Mouse (Mus musculus) intestine, embryonic 15.5 days (tissue): Measurements from ENCODE around the gene Ggt1. TPM values are rescaled to one million over a fixed set of nuclear protein-coding genes. Genes with fewer than 3 reads are reported as not detected.

Source experiments
- ATAC-seq: fragments of 200-750 bp; cut with Nextera tagmentation; 2 replicates; pipeline ENCODE4 v1.8.0; 2017; ENCODE audit warnings: moderate TSS enrichment, moderate library complexity
- H3K27ac ChIP-seq: fragments of 300-500 bp; sonication (generic); 2 replicates; pipeline ENCODE4 v1.5.1; 2015; ENCODE audit warnings: mild to moderate bottlenecking, inconsistent platforms
- H3K27me3 ChIP-seq: fragments of 300-500 bp; sonication (generic); replicated peaks from 2 replicates; pipeline ENCODE4 v1.6.1; 2015; ENCODE audit warnings: inconsistent platforms
- H3K36me3 ChIP-seq: fragments of 300-500 bp; sonication (generic); 2 replicates; pipeline ENCODE4 v1.6.1; 2015; ENCODE audit warnings: inconsistent platforms
- H3K4me1 ChIP-seq: fragments of 300-500 bp; sonication (generic); replicated peaks from 2 replicates; pipeline ENCODE4 v1.6.1; 2015; ENCODE audit warnings: inconsistent platforms
- H3K4me2 ChIP-seq: fragments of 300-500 bp; sonication (generic); replicated peaks from 2 replicates; pipeline ENCODE4 v1.6.1; 2015; ENCODE audit warnings: mild to moderate bottlenecking, inconsistent platforms
- H3K4me3 ChIP-seq: fragments of 300-500 bp; sonication (generic); replicated peaks from 2 replicates; pipeline ENCODE4 v1.5.1; 2015; ENCODE audit warnings: inconsistent platforms
- H3K9ac ChIP-seq: fragments of 300-500 bp; sonication (generic); 2 replicates; pipeline ENCODE4 v1.6.1; 2015; ENCODE audit warnings: inconsistent platforms
- H3K9me3 ChIP-seq: fragments of 300-500 bp; sonication (generic); 2 replicates; pipeline ENCODE4 v1.6.1; 2016; ENCODE audit warnings: inconsistent platforms
- WGBS: fragments of 180-500 bp; shearing (Covaris S2); methylation state at CpG from one replicate; pipeline ENCODE4 v1.1.7; 2015; 5-methylcytosine and 5-hydroxymethylcytosine counted together
- polyA plus RNA-seq: library from polyadenylated mRNA; unstranded; fragments of >200 nt; fragmentation: Nextera tagmentation; extraction: Ambion mirVana; gene quantifications from 2 replicates; pipeline ENCODE4 v1.2.1, GENCODE M21; 2015

Gene Ggt1
- polyA plus RNA-seq, 1 experiment from 2014 or later = 46.5 TPM

- H3K9me3 ChIP-seq = no peaks in the 10 kb centered on the region
- ATAC-seq = no peak
- H3K4me3 ChIP-seq = no peak overlapping the region
- no peak overlapping the region for H3K4me2 ChIP-seq
- no peaks in the 10 kb centered on the region; the same call in 1 of the 2 replicates for H3K27me3 ChIP-seq
- H3K27ac ChIP-seq = no peak overlapping the region
- 88% methylated on average over 1 of the region's 1 CpGs for WGBS
- no peak overlapping the region for H3K9ac ChIP-seq
- no peaks in the 10 kb centered on the region for H3K36me3 ChIP-seq
- peaks cover 18% of the 10 kb centered on the region for H3K4me1 ChIP-seq
These were observed 25.1 kb downstream of the Ggt1 start for GRCm38 (mm10) chr10:75586553-75586879.

GRCm38 (mm10) chr10:75587781-75588180, 26.4 kb downstream of the Ggt1 start:
- no peak for ATAC-seq
- Histone ChIP-seq H3K27ac (no peak overlapping the region), H3K27me3 (no peaks in the 10 kb centered on the region; the same call in 1 of the 2 replicates), H3K4me3 (no peak overlapping the region), H3K9me3 (no peaks in the 10 kb centered on the region), H3K4me2 (no peak overlapping the region), H3K9ac (no peak overlapping the region), H3K36me3 (no peaks in the 10 kb centered on the region), H3K4me1 (peaks cover 27% of the 10 kb centered on the region)
- WGBS = 79% methylated on average over 4 of the region's 4 CpGs

GRCm38 (mm10) chr10:75588336-75588735, 26.9 kb downstream of the Ggt1 start:
- no peak for ATAC-seq

GRCm38 (mm10) chr10:75589129-75589528, 27.7 kb downstream of the Ggt1 start, which contains the start of gene Ggt5:
Gene Ggt5, plus strand, starts transcription at chr10:75589340.
- Histone ChIP-seq H3K36me3 (no peaks in the 10 kb centered on the region), H3K9ac (peak within 1 kb of the TSS; percentile 3; the same call in 1 of the 2 replicates), H3K27ac (peak within 1 kb of the TSS; percentile 76), H3K27me3 (no peaks in the 10 kb centered on the region; the same call in 1 of the 2 replicates), H3K4me3 (peak within 1 kb of the TSS; percentile 25), H3K9me3 (no peaks in the 10 kb centered on the region), H3K4me1 (peaks cover 27% of the 10 kb centered on the region), H3K4me2 (peak within 1 kb of the TSS; percentile 53)
- ATAC-seq = peak; percentile 59
- 19% methylated on average over 5 of the region's 5 CpGs for WGBS

More at GRCm38 (mm10) chr10:75588336-75588735, 26.9 kb downstream of the Ggt1 start:
- no peak overlapping the region for H3K4me3 ChIP-seq
- peak overlapping the region; percentile 51 for H3K27ac ChIP-seq
- 43% methylated on average over 5 of the region's 5 CpGs for WGBS
- no peak overlapping the region for H3K4me2 ChIP-seq
- no peaks in the 10 kb centered on the region for H3K9me3 ChIP-seq
- H3K27me3 ChIP-seq = no peaks in the 10 kb centered on the region; the same call in 1 of the 2 replicates
- no peak overlapping the region for H3K9ac ChIP-seq
- no peaks in the 10 kb centered on the region for H3K36me3 ChIP-seq
- H3K4me1 ChIP-seq = peaks cover 27% of the 10 kb centered on the region

- H3K9ac ChIP-seq = peak overlapping the region; percentile 3; the same call in 1 of the 2 replicates
- no peaks in the 10 kb centered on the region for H3K36me3 ChIP-seq
- ATAC-seq = 0 out of 2 replicates have a peak, but pooled peaks have one; percentile 11
- H3K27ac ChIP-seq = peak overlapping the region; percentile 76
- WGBS = 51% methylated on average over 16 of the region's 16 CpGs
- peaks cover 27% of the 10 kb centered on the region for H3K4me1 ChIP-seq
- no peaks in the 10 kb centered on the region for H3K9me3 ChIP-seq
- peak overlapping the region; percentile 25 for H3K4me3 ChIP-seq
- no peaks in the 10 kb centered on the region; the same call in 1 of the 2 replicates for H3K27me3 ChIP-seq
- H3K4me2 ChIP-seq = peak overlapping the region; percentile 53
These were observed 28.2 kb downstream of the Ggt1 start for GRCm38 (mm10) chr10:75589651-75590050.

GRCm38 (mm10) chr10:75591211-75591894, 29.9 kb downstream of the Ggt1 start:
- Histone ChIP-seq H3K36me3 (no peaks in the 10 kb centered on the region), H3K27ac (peak overlapping the region; percentile 57), H3K4me3 (no peak overlapping the region), H3K4me2 (peak overlapping the region; percentile 53), H3K9ac (no peak overlapping the region), H3K9me3 (no peaks in the 10 kb centered on the region), H3K4me1 (peaks cover 27% of the 10 kb centered on the region), H3K27me3 (no peaks in the 10 kb centered on the region)
- peak; percentile 48 for ATAC-seq
- 59% methylated on average over 12 of the region's 12 CpGs for WGBS

GRCm38 (mm10) chr10:75592585-75592984, 31.2 kb downstream of the Ggt1 start:
- peaks cover 27% of the 10 kb centered on the region for H3K4me1 ChIP-seq
- 69% methylated on average over 7 of the region's 7 CpGs for WGBS
- no peaks in the 10 kb centered on the region for H3K9me3 ChIP-seq
- H3K36me3 ChIP-seq = no peaks in the 10 kb centered on the region
- H3K4me3 ChIP-seq = no peak overlapping the region
- no peak for ATAC-seq
- H3K9ac ChIP-seq = no peak overlapping the region
- no peak overlapping the region for H3K4me2 ChIP-seq
- H3K27ac ChIP-seq = no peak overlapping the region
- no peaks in the 10 kb centered on the region for H3K27me3 ChIP-seq

GRCm38 (mm10) chr10:75595981-75596380, 34.6 kb downstream of the Ggt1 start:
- H3K4me2 ChIP-seq = no peak overlapping the region
- H3K27me3 ChIP-seq = no peaks in the 10 kb centered on the region
- no peaks in the 10 kb centered on the region for H3K9me3 ChIP-seq
- no peak overlapping the region for H3K27ac ChIP-seq
- no peaks in the 10 kb centered on the region for H3K36me3 ChIP-seq
- no peak overlapping the region for H3K9ac ChIP-seq
- no peak overlapping the region for H3K4me3 ChIP-seq
- peaks cover 12% of the 10 kb centered on the region for H3K4me1 ChIP-seq
- 70% methylated on average over 8 of the region's 8 CpGs for WGBS
- ATAC-seq = no peak

GRCm38 (mm10) chr10:75600189-75600730, 38.9 kb downstream of the Ggt1 start:
- Histone ChIP-seq H3K4me1 (no peaks in the 10 kb centered on the region), H3K27ac (no peak overlapping the region), H3K9me3 (no peaks in the 10 kb centered on the region), H3K9ac (no peak overlapping the region), H3K4me2 (no peak overlapping the region), H3K36me3 (no peaks in the 10 kb centered on the region), H3K4me3 (no peak overlapping the region), H3K27me3 (no peaks in the 10 kb centered on the region)
- 68% methylated on average over 7 of the region's 7 CpGs for WGBS
- no peak for ATAC-seq

GRCm38 (mm10) chr10:75605162-75605846, 43.9 kb downstream of the Ggt1 start:
- Histone ChIP-seq H3K9me3 (no peaks in the 10 kb centered on the region), H3K4me3 (no peak overlapping the region), H3K9ac (no peak overlapping the region), H3K27ac (no peak overlapping the region), H3K27me3 (no peaks in the 10 kb centered on the region), H3K4me1 (no peaks in the 10 kb centered on the region), H3K36me3 (no peaks in the 10 kb centered on the region), H3K4me2 (no peak overlapping the region)
- no peak for ATAC-seq
- 30% methylated on average over 11 of the region's 11 CpGs for WGBS

- WGBS = 90% methylated on average over 4 of the region's 4 CpGs
- Histone ChIP-seq H3K27ac (no peak overlapping the region), H3K36me3 (no peaks in the 10 kb centered on the region), H3K4me3 (no peak overlapping the region), H3K27me3 (no peaks in the 10 kb centered on the region), H3K4me1 (no peaks in the 10 kb centered on the region), H3K4me2 (no peak overlapping the region), H3K9me3 (no peaks in the 10 kb centered on the region), H3K9ac (no peak overlapping the region)
- ATAC-seq = no peak
These were observed 45.8 kb downstream of the Ggt1 start for GRCm38 (mm10) chr10:75607253-75607652.

GRCm38 (mm10) chr10:75608975-75609374, 47.6 kb downstream of the Ggt1 start:
- H3K36me3 ChIP-seq = no peaks in the 10 kb centered on the region
- H3K4me1 ChIP-seq = no peaks in the 10 kb centered on the region
- no peaks in the 10 kb centered on the region for H3K9me3 ChIP-seq
- no peak overlapping the region for H3K4me3 ChIP-seq
- no peaks in the 10 kb centered on the region for H3K27me3 ChIP-seq
- H3K9ac ChIP-seq = no peak overlapping the region
- 90% methylated on average over 11 of the region's 11 CpGs for WGBS
- no peak for ATAC-seq
- no peak overlapping the region for H3K27ac ChIP-seq
- H3K4me2 ChIP-seq = no peak overlapping the region
